ENCODE assay signal across 23 mouse cellular contexts in the genomic region with DNA sequence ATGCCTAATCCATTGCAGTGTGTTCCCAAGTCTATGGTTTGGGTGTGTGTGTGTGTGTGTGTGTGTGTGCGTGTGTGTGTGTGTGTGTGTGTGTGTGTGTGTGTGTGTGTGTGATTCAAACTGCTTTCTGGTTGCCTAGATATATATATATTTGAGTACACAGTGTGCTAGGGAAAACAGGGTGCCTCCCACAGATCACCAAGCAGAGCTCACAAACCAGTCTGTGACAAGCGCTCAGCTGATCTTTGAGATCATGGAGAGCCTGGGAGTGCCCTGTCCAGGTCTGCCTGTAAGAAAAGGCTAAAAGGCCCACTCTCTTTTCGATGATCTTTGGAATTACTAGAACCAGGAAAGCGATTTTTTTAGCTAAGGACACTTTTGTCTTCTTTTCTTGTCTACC. TPM values are rescaled to one million over a fixed set of nuclear protein-coding genes. Genes with fewer than 3 reads are reported as not detected.
DNase-seq lines count a peak whose midpoint lies in the region; ATAC-seq lines count a peak whose summit lies in the region.
"Had no signal": no experiment of that assay in that cellular context is flagged by ENCODE, and none has a peak within 500 bp of the region (broad histone marks: within the 10 kb centered on the region; RNA-seq: fewer than 3 reads in every experiment).

No protein-coding gene starts in this region.

- H3K27me3 ChIP-seq in heart, embryonic 13.5 days (replicated peaks) = no peaks in the 10 kb centered on the region; the same call in 1 of the 2 replicates
- H3K27me3 ChIP-seq in embryonic facial prominence, embryonic 14.5 days (replicated peaks; ENCODE audit: control insufficient read depth, insufficient read depth, low read length) = no peaks in the 10 kb centered on the region
- H3K27me3 ChIP-seq in stomach, embryonic 14.5 days (ENCODE audit: control insufficient read depth, insufficient read depth, low read length) = no peaks in the 10 kb centered on the region
- H3K27me3 ChIP-seq in forebrain, embryonic 12.5 days = no peaks in the 10 kb centered on the region
- H3K27me3 ChIP-seq: embryonic facial prominence, embryonic 12.5 days; hindbrain, embryonic 12.5 days; limb, embryonic 12.5 days; liver, embryonic 12.5 days; neural tube, embryonic 13.5 days had no signal

- no peak for DNase-seq in heart, postnatal 4 days
- peak; percentile 54 for DNase-seq in brain, adult 2 months (ENCODE audit: low read depth, low spot score)
- DNase-seq in embryonic facial prominence, embryonic 14.5 days (ENCODE audit: low spot score) = no peak
- no peak for DNase-seq in layer of hippocampus, postnatal 14 days (ENCODE audit: low spot score in 2 of 2)

- no peak overlapping the region for H3K4me3 ChIP-seq in heart, embryonic 13.5 days
- H3K4me3 ChIP-seq in embryonic facial prominence, embryonic 14.5 days (ENCODE audit: low read depth, low read length) = no peak overlapping the region
- no peak overlapping the region for H3K4me3 ChIP-seq in stomach, embryonic 14.5 days (ENCODE audit: low read depth, low read length)
- no peak overlapping the region for H3K4me3 ChIP-seq in forebrain, embryonic 12.5 days (replicated peaks)
- H3K4me3 ChIP-seq: embryonic facial prominence, embryonic 12.5 days; hindbrain, embryonic 12.5 days; limb, embryonic 12.5 days; liver, embryonic 12.5 days; myocyte; neural tube, embryonic 13.5 days had no signal

- ATAC-seq in heart, embryonic 13.5 days (ENCODE audit: extremely low read depth, insufficient number of reproducible peaks, low FRiP score, low TSS enrichment) = no peak
- ATAC-seq in embryonic facial prominence, embryonic 14.5 days (ENCODE audit: low read depth) = no peak
- no peak for ATAC-seq in stomach, embryonic 14.5 days (ENCODE audit: insufficient number of reproducible peaks, insufficient read depth, low FRiP score, low read depth)
- no peak for ATAC-seq in forebrain, embryonic 12.5 days (ENCODE audit: low FRiP score)
- ATAC-seq: forebrain, embryonic 14.5 days; liver, embryonic 12.5 days; midbrain, embryonic 16.5 days had no signal

- H3K4me2 ChIP-seq in heart, embryonic 13.5 days = no peak overlapping the region
- H3K4me2 ChIP-seq in embryonic facial prominence, embryonic 14.5 days (ENCODE audit: low read depth, low read length) = no peak overlapping the region
- no peak overlapping the region for H3K4me2 ChIP-seq in stomach, embryonic 14.5 days (replicated peaks; ENCODE audit: low read depth, low read length)
- H3K4me2 ChIP-seq in forebrain, embryonic 12.5 days = no peak overlapping the region
- H3K4me2 ChIP-seq: embryonic facial prominence, embryonic 12.5 days; hindbrain, embryonic 12.5 days; limb, embryonic 12.5 days; liver, embryonic 12.5 days; neural tube, embryonic 13.5 days had no signal

- peaks cover 13% of the 10 kb centered on the region for H3K4me1 ChIP-seq in heart, embryonic 13.5 days
- H3K4me1 ChIP-seq in embryonic facial prominence, embryonic 14.5 days (ENCODE audit: control insufficient read depth, insufficient read depth, low read length) = peaks cover 16% of the 10 kb centered on the region
- H3K4me1 ChIP-seq in stomach, embryonic 14.5 days (ENCODE audit: control insufficient read depth, insufficient read depth, low read length) = peaks cover 15% of the 10 kb centered on the region; the same call in 1 of the 2 replicates
- H3K4me1 ChIP-seq in forebrain, embryonic 12.5 days = no peaks in the 10 kb centered on the region
- H3K4me1 ChIP-seq: hindbrain, embryonic 12.5 days; liver, embryonic 12.5 days had no signal

- whole genome bisulfite sequencing in heart, embryonic 13.5 days = 68% methylated on average over 4 of the region's 4 CpGs
- WGBS in embryonic facial prominence, embryonic 14.5 days = 83% methylated on average over 3 of the region's 4 CpGs
- WGBS in stomach, embryonic 14.5 days = 76% methylated on average over 4 of the region's 4 CpGs
- 76% methylated on average over 4 of the region's 4 CpGs for WGBS in forebrain, embryonic 12.5 days

- no peaks in the 10 kb centered on the region for H3K36me3 ChIP-seq in heart, embryonic 13.5 days
- no peaks in the 10 kb centered on the region for H3K36me3 ChIP-seq in embryonic facial prominence, embryonic 14.5 days (ENCODE audit: control insufficient read depth, insufficient read depth, low read length)
- no peaks in the 10 kb centered on the region for H3K36me3 ChIP-seq in stomach, embryonic 14.5 days (ENCODE audit: control insufficient read depth, insufficient read depth, low read length)
- no peaks in the 10 kb centered on the region for H3K36me3 ChIP-seq in forebrain, embryonic 12.5 days (replicated peaks)
- H3K36me3 ChIP-seq: embryonic facial prominence, embryonic 12.5 days; hindbrain, embryonic 12.5 days; limb, embryonic 12.5 days; liver, embryonic 12.5 days; neural tube, embryonic 13.5 days had no signal

- H3K9ac ChIP-seq in heart, embryonic 13.5 days = no peak overlapping the region
- no peak overlapping the region for H3K9ac ChIP-seq in embryonic facial prominence, embryonic 14.5 days (ENCODE audit: low read depth, low read length)
- H3K9ac ChIP-seq in stomach, embryonic 14.5 days (replicated peaks; ENCODE audit: low read depth, low read length) = no peak overlapping the region
- H3K9ac ChIP-seq in forebrain, embryonic 12.5 days = no peak overlapping the region
- H3K9ac ChIP-seq: embryonic facial prominence, embryonic 12.5 days; hindbrain, embryonic 12.5 days; limb, embryonic 12.5 days; liver, embryonic 12.5 days; neural tube, embryonic 13.5 days had no signal

- H3K9me3 ChIP-seq in heart, embryonic 13.5 days = no peaks in the 10 kb centered on the region
- H3K9me3 ChIP-seq in embryonic facial prominence, embryonic 14.5 days (ENCODE audit: control insufficient read depth, low read length) = no peaks in the 10 kb centered on the region
- no peaks in the 10 kb centered on the region for H3K9me3 ChIP-seq in stomach, embryonic 14.5 days (ENCODE audit: control insufficient read depth, low read depth, low read length)
- H3K9me3 ChIP-seq in forebrain, embryonic 12.5 days = no peaks in the 10 kb centered on the region
- H3K9me3 ChIP-seq: embryonic facial prominence, embryonic 12.5 days; hindbrain, embryonic 12.5 days; limb, embryonic 12.5 days; liver, embryonic 12.5 days; neural tube, embryonic 13.5 days had no signal

- H3K27ac ChIP-seq in heart, embryonic 13.5 days (replicated peaks) = 0 out of 2 replicates have a peak overlapping the region, but pooled peaks have one; percentile 15
- 0 out of 2 replicates have a peak overlapping the region, but pooled peaks have one; percentile 79 for H3K27ac ChIP-seq in embryonic facial prominence, embryonic 14.5 days (replicated peaks; ENCODE audit: low read depth, low read length)
- H3K27ac ChIP-seq in stomach, embryonic 14.5 days (ENCODE audit: low read length) = peak overlapping the region; percentile 93; the same call in 1 of the 2 replicates
- H3K27ac ChIP-seq in forebrain, embryonic 12.5 days = no peak overlapping the region
- H3K27ac ChIP-seq: liver, embryonic 12.5 days; neural tube, embryonic 13.5 days had no signal

RNA-seq across cellular contexts. Expression of gene Lect2, which starts 26.8 kb away (rescaled TPM):
- 0.19 and 3.0 TPM in 2 replicates for polyA plus RNA-seq in heart, embryonic 13.5 days (2015; fragmentation: Nextera tagmentation; extraction: Ambion mirVana)
- total RNA-seq in heart, postnatal 4 days (2021) = not detected
- polyA plus RNA-seq in embryonic facial prominence, embryonic 14.5 days (2014; fragmentation: Nextera tagmentation; extraction: Ambion mirVana) = 0.21 TPM in 1 of 2 replicates, not detected in the other
- polyA plus RNA-seq in stomach, embryonic 14.5 days (2014; fragmentation: Nextera tagmentation; extraction: Ambion mirVana) = not detected in 2 replicates
- not detected in 2 replicates for polyA plus RNA-seq in forebrain, embryonic 12.5 days (2016; fragmentation: Nextera tagmentation; extraction: Ambion mirVana)
- not detected for total RNA-seq in layer of hippocampus, postnatal 14 days (2021)
- total RNA-seq: ES-E14; gastrocnemius, postnatal 36 days; heart, adult 8-10 months; layer of hippocampus, adult 8-10 months; left cerebral cortex, postnatal 14 days had no signal
- polyA plus RNA-seq: embryonic facial prominence, embryonic 12.5 days; forebrain, embryonic 14.5 days; heart, embryonic 16.5 days; hindbrain, embryonic 12.5 days; limb, embryonic 12.5 days; lung, adult 2 months; midbrain, embryonic 16.5 days; myocyte; neural tube, embryonic 13.5 days; testis, adult 2 months had no signal

RNA-seq across cellular contexts. Expression of gene Tgfbi, which starts 34.2 kb away (rescaled TPM):
- 59.4 and 64.5 TPM in 2 replicates for polyA plus RNA-seq in heart, embryonic 13.5 days (2015; fragmentation: Nextera tagmentation; extraction: Ambion mirVana)
- total RNA-seq in heart, postnatal 4 days (2021) = 10 to 100 TPM; 20.0 to 24.1 TPM
- polyA plus RNA-seq in embryonic facial prominence, embryonic 14.5 days (2014; fragmentation: Nextera tagmentation; extraction: Ambion mirVana) = 60.1 and 79.9 TPM in 2 replicates
- polyA plus RNA-seq in stomach, embryonic 14.5 days (2014; fragmentation: Nextera tagmentation; extraction: Ambion mirVana) = 123 and 134 TPM in 2 replicates
- 21.4 and 24.0 TPM in 2 replicates for polyA plus RNA-seq in forebrain, embryonic 12.5 days (2016; fragmentation: Nextera tagmentation; extraction: Ambion mirVana)
- 1 to 10 TPM; 3.3 to 4.7 TPM for total RNA-seq in layer of hippocampus, postnatal 14 days (2021)

RNA-seq across cellular contexts. Expression of gene Fbxl21, which starts 52.8 kb away (rescaled TPM):
- 1.1 and 1.6 TPM in 2 replicates for polyA plus RNA-seq in heart, embryonic 13.5 days (2015; fragmentation: Nextera tagmentation; extraction: Ambion mirVana)
- under 1 TPM; 0.72 to 0.88 TPM for total RNA-seq in heart, postnatal 4 days (2021)
- 1.6 and 1.7 TPM in 2 replicates for polyA plus RNA-seq in embryonic facial prominence, embryonic 14.5 days (2014; fragmentation: Nextera tagmentation; extraction: Ambion mirVana)
- polyA plus RNA-seq in stomach, embryonic 14.5 days (2014; fragmentation: Nextera tagmentation; extraction: Ambion mirVana) = 2.5 and 3.2 TPM in 2 replicates
- polyA plus RNA-seq in forebrain, embryonic 12.5 days (2016; fragmentation: Nextera tagmentation; extraction: Ambion mirVana) = 2.0 and 2.4 TPM in 2 replicates
- 1 to 10 TPM; 4.3 to 5.7 TPM for total RNA-seq in layer of hippocampus, postnatal 14 days (2021)
